Mouse (Mus musculus) intestine, embryonic 16.5 days (tissue): Measurements from ENCODE around the gene Sh3bp5. TPM values are rescaled to one million over a fixed set of nuclear protein-coding genes. Genes with fewer than 3 reads are reported as not detected.

Experiments used
- ATAC-seq: fragments of 200-750 bp; cut with Nextera tagmentation; 2 replicates; pipeline ENCODE4 v1.8.0; 2017; ENCODE audit warnings: moderate TSS enrichment, moderate library complexity
- H3K27ac ChIP-seq: fragments of 300-500 bp; sonication (generic); 2 replicates; pipeline ENCODE4 v1.5.1; 2014; ENCODE audit warnings: mild to moderate bottlenecking, low read length
- H3K27me3 ChIP-seq: fragments of 300-500 bp; sonication (generic); replicated peaks from 2 replicates; pipeline ENCODE4 v1.6.1; 2014; ENCODE audit warnings: low read length, control low read depth, mixed read lengths; ENCODE audit not compliant: control insufficient read depth, insufficient read depth
- H3K36me3 ChIP-seq: fragments of 300-500 bp; sonication (generic); 2 replicates; pipeline ENCODE4 v1.6.1; 2014; ENCODE audit warnings: low read length, control low read depth; ENCODE audit not compliant: control insufficient read depth, insufficient read depth
- H3K4me1 ChIP-seq: fragments of 300-500 bp; sonication (generic); 2 replicates; pipeline ENCODE4 v1.6.1; 2014; ENCODE audit warnings: low read length, control low read depth, mixed read lengths; ENCODE audit not compliant: control insufficient read depth, insufficient read depth
- H3K4me2 ChIP-seq: fragments of 300-500 bp; sonication (generic); 2 replicates; pipeline ENCODE4 v1.6.1; 2014; ENCODE audit warnings: low read depth, low read length, control low read depth
- H3K4me3 ChIP-seq: fragments of 300-500 bp; sonication (generic); 2 replicates; pipeline ENCODE4 v1.5.1; 2014; ENCODE audit warnings: mild to moderate bottlenecking, low read length
- H3K9ac ChIP-seq: fragments of 300-500 bp; sonication (generic); 2 replicates; pipeline ENCODE4 v1.6.1; 2014; ENCODE audit warnings: low read depth, low read length
- H3K9me3 ChIP-seq: fragments of 300-500 bp; sonication (generic); 2 replicates; pipeline ENCODE4 v1.6.1; 2016; ENCODE audit warnings: low read length, control low read depth; ENCODE audit not compliant: control insufficient read depth
- WGBS: fragments of 180-500 bp; shearing (Covaris S2); extraction: QIAGEN DNeasy Blood & Tissue Kit; methylation state at CpG from one replicate; pipeline ENCODE4 v1.1.7; 2014; 5-methylcytosine and 5-hydroxymethylcytosine counted together
- polyA plus RNA-seq: library from polyadenylated mRNA; unstranded; fragments of >200 nt; fragmentation: Nextera tagmentation; extraction: Ambion mirVana; gene quantifications from 2 replicates; pipeline ENCODE4 v1.2.1, GENCODE M21; 2015

Sh3bp5 gene
- polyA plus RNA-seq, 1 experiment from 2014 or later = 17.2 TPM

DNA sequence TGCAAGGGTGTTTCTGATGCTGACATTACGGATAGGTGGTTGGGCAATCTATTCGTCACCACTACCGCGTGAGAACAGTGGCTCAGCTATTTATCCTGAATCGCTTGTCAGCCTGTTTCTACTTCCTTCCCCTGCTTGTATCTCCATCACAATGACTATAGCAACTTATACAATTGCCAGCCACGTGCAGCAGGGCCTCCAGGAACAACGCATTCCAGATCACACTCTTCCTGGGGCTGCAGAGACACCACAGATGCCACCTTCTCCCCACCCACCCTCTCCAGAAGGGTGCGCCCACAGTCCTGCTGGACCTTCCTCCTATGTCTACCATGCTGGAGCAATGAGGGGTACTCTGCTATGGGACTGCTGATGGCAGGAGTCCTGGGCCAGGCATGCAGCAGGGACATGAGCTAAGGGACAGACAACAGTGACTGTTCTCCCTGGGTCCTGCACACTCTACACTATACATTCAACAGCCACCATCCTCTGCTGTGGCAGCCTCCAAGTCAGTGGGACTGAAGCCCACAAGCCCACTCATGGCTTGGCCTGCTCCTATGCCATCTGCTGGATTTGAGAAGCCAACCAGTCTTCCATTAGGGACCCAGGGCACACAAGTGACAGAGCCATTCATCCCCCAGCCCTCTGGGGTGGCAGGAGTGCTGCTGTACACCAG lies 42.9 kb downstream of the Sh3bp5 start:
- H3K4me1 ChIP-seq = no peaks in the 10 kb centered on the region
- H3K27me3 ChIP-seq = no peaks in the 10 kb centered on the region
- no peak overlapping the region for H3K4me2 ChIP-seq
- no peak overlapping the region for H3K27ac ChIP-seq
- 74% methylated on average over 8 of the region's 8 CpGs for WGBS
- no peaks in the 10 kb centered on the region for H3K36me3 ChIP-seq
- no peaks in the 10 kb centered on the region for H3K9me3 ChIP-seq
- H3K4me3 ChIP-seq = no peak overlapping the region
- ATAC-seq = no peak
- H3K9ac ChIP-seq = no peak overlapping the region

DNA sequence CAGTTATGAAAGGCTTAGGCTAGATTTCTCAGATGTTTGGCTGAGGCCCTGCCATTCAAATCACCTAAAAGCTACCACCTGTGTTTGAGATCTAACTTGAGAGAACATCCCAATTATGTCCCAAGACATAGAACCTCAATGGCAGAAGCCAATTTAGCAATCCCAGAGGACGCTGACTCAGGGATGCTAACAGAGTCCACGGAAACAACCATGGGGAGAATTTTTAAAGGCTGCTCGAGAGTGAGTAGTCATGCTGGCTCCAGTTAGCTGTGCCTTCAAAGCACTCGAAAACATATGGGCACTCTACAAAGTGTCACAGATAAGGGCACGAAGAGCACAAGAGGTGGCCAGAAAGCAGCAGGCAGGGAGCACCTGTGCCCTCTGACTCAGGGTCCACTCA lies 43.6 kb downstream of the Sh3bp5 start:
- Histone ChIP-seq H3K4me1 (0 out of 2 replicates have a peak, but pooled peaks cover 3% of the 10 kb centered on the region), H3K27ac (no peak overlapping the region), H3K9me3 (no peaks in the 10 kb centered on the region), H3K36me3 (no peaks in the 10 kb centered on the region), H3K27me3 (no peaks in the 10 kb centered on the region), H3K4me2 (no peak overlapping the region), H3K9ac (no peak overlapping the region), H3K4me3 (no peak overlapping the region)
- 80% methylated on average over 5 of the region's 5 CpGs for WGBS
- ATAC-seq = no peak

GRCm38 (mm10) chr14:31389421-31390147 lies 46.3 kb downstream of the Sh3bp5 start:
- Histone ChIP-seq H3K27me3 (no peaks in the 10 kb centered on the region), H3K36me3 (no peaks in the 10 kb centered on the region), H3K4me2 (no peak overlapping the region), H3K4me3 (no peak overlapping the region), H3K27ac (no peak overlapping the region), H3K4me1 (peaks cover 17% of the 10 kb centered on the region), H3K9me3 (no peaks in the 10 kb centered on the region), H3K9ac (no peak overlapping the region)
- WGBS = 94% methylated on average over 8 of the region's 8 CpGs
- ATAC-seq = no peak

DNA sequence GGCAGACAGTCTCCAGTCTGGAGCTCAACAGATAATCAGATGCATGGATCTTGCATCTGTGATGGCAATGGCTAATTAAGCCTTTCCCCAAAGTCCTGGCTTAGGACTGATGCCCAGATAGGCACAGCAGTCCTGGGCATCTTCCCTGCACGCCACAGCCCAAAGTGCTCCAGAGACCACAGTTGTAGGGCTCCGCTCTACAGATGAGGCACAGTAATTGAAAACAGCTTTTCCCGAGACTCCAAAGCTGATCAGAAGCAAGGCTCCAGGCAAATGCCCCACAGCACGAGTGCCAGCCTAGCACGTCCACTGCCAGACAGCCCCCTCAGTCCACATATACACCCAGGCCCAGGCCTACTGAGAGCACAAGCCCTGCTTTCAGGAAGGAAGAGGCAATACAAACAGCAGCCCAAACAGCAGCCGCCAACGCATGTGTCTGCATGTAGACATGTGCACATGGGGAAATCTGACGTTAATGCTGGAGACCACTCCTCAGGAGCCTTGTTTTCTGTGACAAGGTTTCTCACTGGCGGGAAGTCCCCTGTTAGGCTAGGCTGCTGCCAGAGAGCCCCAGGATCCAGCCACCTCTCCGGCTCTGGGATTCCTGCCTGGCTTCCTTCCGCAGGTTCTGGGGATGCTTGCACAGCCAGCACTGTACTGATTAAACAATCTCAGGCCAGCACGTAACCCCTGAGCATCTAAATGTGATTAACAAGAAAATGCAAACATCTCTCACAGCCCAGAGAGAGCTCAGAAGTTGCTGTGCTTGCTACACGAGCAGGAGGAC lies 47.6 kb downstream of the Sh3bp5 start:
- WGBS = 76% methylated on average over 13 of the region's 13 CpGs
- H3K27ac ChIP-seq = no peak overlapping the region
- peaks cover 17% of the 10 kb centered on the region for H3K4me1 ChIP-seq
- no peaks in the 10 kb centered on the region for H3K27me3 ChIP-seq
- H3K9ac ChIP-seq = no peak overlapping the region
- no peaks in the 10 kb centered on the region for H3K9me3 ChIP-seq
- no peak overlapping the region for H3K4me2 ChIP-seq
- ATAC-seq = no peak
- H3K4me3 ChIP-seq = no peak overlapping the region
- no peaks in the 10 kb centered on the region for H3K36me3 ChIP-seq

- H3K4me3 ChIP-seq = no peak overlapping the region
- no peak overlapping the region for H3K4me2 ChIP-seq
- H3K4me1 ChIP-seq = peaks cover 17% of the 10 kb centered on the region
- ATAC-seq = no peak
- H3K27ac ChIP-seq = no peak overlapping the region
- no peaks in the 10 kb centered on the region for H3K9me3 ChIP-seq
- H3K27me3 ChIP-seq = no peaks in the 10 kb centered on the region
- H3K36me3 ChIP-seq = no peaks in the 10 kb centered on the region
- no peak overlapping the region for H3K9ac ChIP-seq
- WGBS = 73% methylated on average over 11 of the region's 11 CpGs
Observed at GRCm38 (mm10) chr14:31387301-31387981, 48.4 kb downstream of the Sh3bp5 start.

DNA sequence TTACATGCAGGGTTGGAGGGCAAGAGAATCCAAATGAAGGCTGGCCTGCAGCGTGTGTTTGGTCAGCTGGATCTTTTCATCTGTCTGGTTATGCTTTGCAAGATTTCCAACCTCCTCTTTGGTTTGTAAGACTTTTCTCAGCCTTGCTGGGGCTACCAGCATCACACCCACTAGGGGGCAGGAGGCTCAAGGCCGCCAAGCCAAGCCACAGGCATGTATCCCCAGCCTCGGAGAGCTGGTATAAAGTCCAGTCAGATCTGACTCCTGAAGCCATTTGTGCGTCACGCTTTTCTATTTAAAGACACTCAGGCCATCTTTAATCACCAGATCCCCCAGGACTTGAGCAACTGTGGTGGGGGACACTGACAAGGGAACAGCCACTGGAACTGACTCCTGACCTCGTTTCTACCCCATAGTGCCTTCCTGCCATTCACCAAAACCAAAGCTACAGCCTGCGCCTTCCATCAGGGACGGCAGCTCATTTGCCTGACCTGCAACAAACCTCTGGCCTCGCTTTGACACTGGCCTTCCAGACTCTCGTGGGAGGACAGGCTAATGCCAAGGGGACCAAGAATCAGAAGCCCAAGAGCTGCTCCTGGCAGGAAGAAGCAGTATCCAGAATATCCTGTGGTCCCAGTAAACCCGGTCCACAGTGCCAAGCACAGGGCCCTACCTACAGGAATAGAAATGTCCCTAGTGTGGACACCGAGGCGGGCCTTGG lies 49.7 kb downstream of the Sh3bp5 start:
- WGBS = 44% methylated on average over 13 of the region's 13 CpGs
- peaks cover 17% of the 10 kb centered on the region for H3K4me1 ChIP-seq
- H3K36me3 ChIP-seq = no peaks in the 10 kb centered on the region
- no peaks in the 10 kb centered on the region for H3K9me3 ChIP-seq
- H3K9ac ChIP-seq = no peak overlapping the region
- H3K4me3 ChIP-seq = no peak overlapping the region
- H3K27me3 ChIP-seq = no peaks in the 10 kb centered on the region
- peak overlapping the region; percentile 58 for H3K27ac ChIP-seq
- H3K4me2 ChIP-seq = no peak overlapping the region
- peak; percentile 87 for ATAC-seq

- Histone ChIP-seq H3K4me2 (no peak overlapping the region), H3K27me3 (no peaks in the 10 kb centered on the region), H3K4me3 (no peak overlapping the region), H3K9ac (no peak overlapping the region), H3K27ac (peak overlapping the region; percentile 43), H3K36me3 (no peaks in the 10 kb centered on the region), H3K4me1 (peaks cover 17% of the 10 kb centered on the region), H3K9me3 (no peaks in the 10 kb centered on the region)
- WGBS = 88% methylated on average over 5 of the region's 5 CpGs
- no peak for ATAC-seq
Observed at GRCm38 (mm10) chr14:31385406-31385805, 50.5 kb downstream of the Sh3bp5 start.

DNA sequence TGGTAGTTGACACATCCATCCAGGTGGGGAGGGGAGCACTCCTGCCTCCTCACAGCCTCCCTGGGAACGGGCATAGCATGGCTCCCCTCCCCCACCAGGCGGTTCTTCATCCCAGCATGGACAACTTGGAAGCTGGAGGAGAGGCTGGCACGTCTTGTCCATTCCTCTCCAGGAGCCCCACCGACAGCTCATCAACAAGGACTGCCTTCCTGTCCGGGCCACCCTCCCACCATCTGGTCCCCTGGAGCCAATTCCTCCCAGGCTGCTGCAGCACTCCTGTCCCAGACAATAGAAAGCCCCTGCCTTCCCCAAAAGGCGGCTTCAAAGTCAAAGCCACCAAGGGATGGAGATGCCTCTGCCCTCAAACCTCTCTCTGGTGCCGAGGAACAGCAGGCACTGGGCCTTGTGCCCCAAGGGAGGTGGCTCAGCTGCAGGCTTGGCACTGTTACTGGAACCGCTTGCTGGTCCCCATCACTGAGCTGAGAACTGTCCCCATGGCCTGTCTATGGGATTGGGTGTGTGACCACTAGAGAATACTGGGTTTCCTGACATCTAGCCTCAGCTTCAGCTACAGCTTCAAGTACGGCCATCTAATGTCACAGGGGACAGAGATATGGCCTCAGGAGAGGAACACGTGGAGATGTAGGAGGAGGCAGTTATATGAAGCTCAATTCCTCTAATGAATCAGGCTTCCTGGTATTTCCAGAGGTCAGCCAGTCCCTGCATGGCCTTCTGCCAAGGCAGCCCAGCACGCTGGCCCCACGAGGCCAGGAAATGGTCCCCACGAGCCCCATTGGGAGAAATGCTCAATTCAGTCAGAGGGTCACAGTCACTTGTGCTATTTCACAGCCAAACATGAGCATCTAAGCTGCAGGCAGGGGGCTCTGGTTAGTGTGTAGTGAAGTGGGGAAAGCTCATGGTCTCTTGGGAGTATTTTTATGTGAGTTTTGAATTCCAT lies 51.2 kb downstream of the Sh3bp5 start:
- Histone ChIP-seq H3K4me1 (peaks cover 17% of the 10 kb centered on the region), H3K27me3 (no peaks in the 10 kb centered on the region), H3K9ac (no peak overlapping the region), H3K4me2 (no peak overlapping the region), H3K4me3 (no peak overlapping the region), H3K9me3 (no peaks in the 10 kb centered on the region), H3K36me3 (no peaks in the 10 kb centered on the region), H3K27ac (peak overlapping the region; percentile 43; the same call in 1 of the 2 replicates)
- ATAC-seq = no peak
- 62% methylated on average over 13 of the region's 13 CpGs for WGBS
